Mouse (Mus musculus) heart, postnatal 0 days (tissue): ENCODE measurements around the gene Vdr.

ENCODE experiments used
- CTCF ChIP-seq: IDR thresholded peaks from 2 replicates; pipeline ENCODE4 v1.5.1; 2016; ENCODE audit warnings: antibody characterized with exemption, control low read depth, low read depth
- EP300 ChIP-seq: IDR thresholded peaks from 2 replicates; pipeline ENCODE4 v1.6.1; 2016; ENCODE audit warnings: antibody characterized with exemption, low read depth

GRCm38 (mm10) chr15:97860353-97860752 lies 50.1 kb downstream of the Vdr start:
- TF ChIP-seq CTCF (no peak), EP300 (no peak)
